Mouse (Mus musculus) liver, embryonic 16.5 days (tissue): ENCODE data around the gene Asxl1. TPM values are rescaled to one million over a fixed set of nuclear protein-coding genes. Genes with fewer than 3 reads are reported as not detected.

Experiments used
- ATAC-seq: fragments of 200-750 bp; cut with Nextera tagmentation; 2 replicates; pipeline ENCODE4 v1.8.0; 2017; ENCODE audit warnings: low read depth, mild to moderate bottlenecking, moderate number of reproducible peaks, moderate library complexity
- H3K27ac ChIP-seq: fragments of 300-500 bp; sonication (generic); 2 replicates; pipeline ENCODE4 v1.5.1; 2014; ENCODE audit warnings: mild to moderate bottlenecking, low read length
- H3K27me3 ChIP-seq: fragments of 300-500 bp; sonication (generic); 2 replicates; pipeline ENCODE4 v1.6.1; 2014; ENCODE audit warnings: low read depth, low read length, mixed read lengths; ENCODE audit not compliant: control insufficient read depth, insufficient read depth
- H3K36me3 ChIP-seq: fragments of 300-500 bp; sonication (generic); 2 replicates; pipeline ENCODE4 v1.6.1; 2014; ENCODE audit warnings: mild to moderate bottlenecking; ENCODE audit not compliant: control insufficient read depth, insufficient read depth
- H3K4me1 ChIP-seq: fragments of 300-500 bp; sonication (generic); 2 replicates; pipeline ENCODE4 v1.6.1; 2014; ENCODE audit warnings: low read depth, low read length, mixed read lengths; ENCODE audit not compliant: control insufficient read depth
- H3K4me2 ChIP-seq: fragments of 300-500 bp; sonication (generic); 2 replicates; pipeline ENCODE4 v1.6.1; 2014; ENCODE audit warnings: low read depth, low read length, mixed read lengths
- H3K4me3 ChIP-seq: fragments of 300-500 bp; sonication (generic); 2 replicates; pipeline ENCODE4 v1.5.1; 2014; ENCODE audit warnings: low read depth, mild to moderate bottlenecking, low read length
- H3K9ac ChIP-seq: fragments of 300-500 bp; sonication (generic); 2 replicates; pipeline ENCODE4 v1.6.1; 2014; ENCODE audit warnings: low read depth, low read length
- H3K9me3 ChIP-seq: fragments of 300-500 bp; sonication (generic); replicated peaks from 2 replicates; pipeline ENCODE4 v1.6.1; 2016; ENCODE audit warnings: low read length; ENCODE audit not compliant: control insufficient read depth
- WGBS: fragments of 180-500 bp; shearing (Covaris S2); extraction: QIAGEN DNeasy Blood & Tissue Kit; methylation state at CpG from one replicate; pipeline ENCODE4 v1.1.7; 2014; ENCODE audit not compliant: insufficient replicate concordance; 5-methylcytosine and 5-hydroxymethylcytosine counted together
- polyA plus RNA-seq: library from polyadenylated mRNA; unstranded; fragments of >200 nt; fragmentation: Nextera tagmentation; extraction: Ambion mirVana; gene quantifications from 2 replicates; pipeline ENCODE4 v1.2.1, GENCODE M21; 2015

Asxl1 gene
- polyA plus RNA-seq, 1 experiment from 2014 or later: 4.7 TPM

DNA sequence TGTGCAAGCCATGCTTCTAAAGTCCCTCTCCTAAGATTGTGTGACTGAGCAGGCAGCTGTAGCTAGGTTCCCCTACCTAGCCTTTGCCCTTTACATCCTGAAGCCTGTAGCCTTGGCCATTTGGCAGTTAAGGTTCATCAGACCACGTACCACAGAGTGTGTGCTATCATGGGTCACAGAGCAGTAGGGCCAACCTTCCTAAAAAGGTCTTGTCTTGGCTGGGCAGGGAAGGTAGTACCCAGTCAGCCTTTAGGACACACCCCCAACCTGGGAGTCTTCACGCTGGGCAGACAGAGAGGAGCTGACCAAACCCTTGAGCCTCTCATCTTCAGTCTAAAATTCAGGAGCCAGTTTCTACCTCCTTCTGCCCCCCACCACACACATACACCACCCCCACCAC, 95.1 kb downstream of the Asxl1 start:
- H3K36me3 ChIP-seq: peaks cover 2% of the 10 kb centered on the region; the same call in 1 of the 2 replicates
- no peaks in the 10 kb centered on the region for H3K9me3 ChIP-seq
- no peak overlapping the region for H3K4me2 ChIP-seq
- no peak overlapping the region for H3K4me3 ChIP-seq
- 62% methylated on average over 2 of the region's 2 CpGs for WGBS
- ATAC-seq: no peak
- H3K27ac ChIP-seq: peak overlapping the region; percentile 14; the same call in 1 of the 2 replicates
- peaks cover 26% of the 10 kb centered on the region for H3K27me3 ChIP-seq
- H3K9ac ChIP-seq: no peak overlapping the region
- peaks cover 59% of the 10 kb centered on the region for H3K4me1 ChIP-seq

DNA sequence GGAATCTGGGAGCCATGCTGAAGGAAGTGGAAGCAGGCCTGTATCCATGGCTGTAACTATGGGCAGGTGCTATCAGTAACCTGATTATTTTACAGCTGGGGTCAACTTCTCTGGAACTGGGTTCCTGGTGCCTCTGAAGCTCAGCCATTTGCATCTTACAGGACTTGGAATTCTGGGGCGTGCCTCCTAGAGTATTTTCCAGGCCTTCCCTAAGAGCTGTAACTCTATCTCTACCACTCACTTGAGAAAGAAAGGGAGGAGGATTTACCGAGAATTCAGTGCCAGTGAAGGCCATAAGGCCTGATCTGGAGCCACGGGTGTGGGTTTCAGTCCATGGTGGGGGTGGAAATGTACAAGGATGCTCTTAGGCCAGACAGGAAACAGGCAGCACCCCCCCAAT, 95.6 kb downstream of the Asxl1 start:
- H3K4me2 ChIP-seq: no peak overlapping the region
- H3K9ac ChIP-seq: no peak overlapping the region
- H3K4me1 ChIP-seq: peaks cover 58% of the 10 kb centered on the region
- no peak overlapping the region for H3K27ac ChIP-seq
- H3K4me3 ChIP-seq: no peak overlapping the region
- peaks cover 28% of the 10 kb centered on the region for H3K27me3 ChIP-seq
- WGBS: 55% methylated on average over 3 of the region's 3 CpGs
- H3K36me3 ChIP-seq: no peaks in the 10 kb centered on the region
- ATAC-seq: no peak
- no peaks in the 10 kb centered on the region for H3K9me3 ChIP-seq

DNA sequence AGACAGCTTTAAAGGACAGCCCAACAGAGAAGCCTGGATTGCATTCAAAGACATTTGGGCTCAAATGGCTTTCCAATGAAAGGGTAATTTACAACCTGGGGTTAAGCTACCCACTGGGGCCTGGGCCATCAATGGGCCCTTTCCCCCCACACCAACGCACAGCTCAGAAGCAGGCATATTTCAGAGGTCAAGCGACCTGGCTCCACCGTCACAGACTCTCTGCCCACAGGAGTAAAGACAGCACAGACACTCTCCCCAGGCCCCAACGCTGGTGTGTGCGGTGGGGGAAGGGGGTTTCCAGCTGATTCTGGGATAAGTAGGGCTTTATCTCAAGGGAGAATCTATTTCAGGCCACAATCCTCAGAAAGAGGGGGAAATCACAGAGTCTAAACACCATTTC, 97.1 kb downstream of the Asxl1 start:
- Histone ChIP-seq H3K27ac (no peak overlapping the region), H3K27me3 (peaks cover 28% of the 10 kb centered on the region), H3K4me3 (peak overlapping the region; percentile 75), H3K4me2 (peak overlapping the region; percentile 94), H3K9me3 (no peaks in the 10 kb centered on the region), H3K4me1 (peaks cover 51% of the 10 kb centered on the region), H3K36me3 (no peaks in the 10 kb centered on the region), H3K9ac (0 out of 2 replicates have a peak overlapping the region, but pooled peaks have one; percentile 8)
- 41% methylated on average over 5 of the region's 5 CpGs for WGBS
- ATAC-seq: no peak

DNA sequence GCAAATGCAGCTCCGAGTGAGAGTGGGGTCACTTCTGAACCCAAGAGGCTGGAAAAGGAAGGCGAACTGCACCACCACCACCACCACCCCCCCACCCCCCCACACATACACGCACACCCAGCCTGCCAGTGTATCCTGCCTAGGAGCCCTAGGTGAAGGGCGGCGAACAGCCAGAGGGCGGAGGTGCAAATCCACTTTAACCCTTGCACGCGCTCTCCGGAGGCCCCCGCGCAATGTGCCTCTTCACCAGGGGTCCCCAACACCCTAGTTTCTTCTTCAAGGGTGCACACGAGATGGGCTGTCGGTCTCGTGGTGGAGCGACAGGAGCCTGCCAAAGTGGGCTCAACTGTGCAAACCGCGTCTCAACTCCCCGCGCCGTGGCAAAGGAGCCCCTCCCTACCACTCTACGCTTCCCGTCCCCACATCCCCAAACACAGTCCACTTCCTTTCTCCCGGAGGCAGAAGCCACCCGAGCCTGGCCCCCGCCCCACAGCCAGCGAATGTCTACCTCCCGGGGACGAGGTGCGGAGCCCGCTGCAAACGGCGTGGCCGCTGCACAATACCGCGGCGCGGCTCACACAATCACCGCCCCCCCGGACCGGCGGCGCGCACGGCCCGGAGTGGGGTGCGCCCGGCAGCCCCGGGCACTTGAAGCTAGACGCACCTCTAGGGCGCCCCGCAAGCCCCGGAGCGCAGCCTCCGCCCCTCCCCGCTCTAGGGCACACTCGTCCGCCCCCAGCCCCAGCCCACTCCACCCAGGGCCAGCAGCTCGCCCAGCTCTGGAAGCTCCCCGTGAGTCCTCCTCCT, 98.0 kb downstream of the Asxl1 start:
- WGBS: under 1% methylated on average over 59 of the region's 59 CpGs
- H3K9me3 ChIP-seq: no peaks in the 10 kb centered on the region
- peak overlapping the region; percentile 72 for H3K9ac ChIP-seq
- no peaks in the 10 kb centered on the region for H3K36me3 ChIP-seq
- peak overlapping the region; percentile 75 for H3K4me3 ChIP-seq
- peak overlapping the region; percentile 94 for H3K4me2 ChIP-seq
- peak overlapping the region; percentile 86 for H3K27ac ChIP-seq
- peaks cover 28% of the 10 kb centered on the region for H3K27me3 ChIP-seq
- peaks cover 45% of the 10 kb centered on the region for H3K4me1 ChIP-seq
- ATAC-seq: peak; percentile 22

DNA sequence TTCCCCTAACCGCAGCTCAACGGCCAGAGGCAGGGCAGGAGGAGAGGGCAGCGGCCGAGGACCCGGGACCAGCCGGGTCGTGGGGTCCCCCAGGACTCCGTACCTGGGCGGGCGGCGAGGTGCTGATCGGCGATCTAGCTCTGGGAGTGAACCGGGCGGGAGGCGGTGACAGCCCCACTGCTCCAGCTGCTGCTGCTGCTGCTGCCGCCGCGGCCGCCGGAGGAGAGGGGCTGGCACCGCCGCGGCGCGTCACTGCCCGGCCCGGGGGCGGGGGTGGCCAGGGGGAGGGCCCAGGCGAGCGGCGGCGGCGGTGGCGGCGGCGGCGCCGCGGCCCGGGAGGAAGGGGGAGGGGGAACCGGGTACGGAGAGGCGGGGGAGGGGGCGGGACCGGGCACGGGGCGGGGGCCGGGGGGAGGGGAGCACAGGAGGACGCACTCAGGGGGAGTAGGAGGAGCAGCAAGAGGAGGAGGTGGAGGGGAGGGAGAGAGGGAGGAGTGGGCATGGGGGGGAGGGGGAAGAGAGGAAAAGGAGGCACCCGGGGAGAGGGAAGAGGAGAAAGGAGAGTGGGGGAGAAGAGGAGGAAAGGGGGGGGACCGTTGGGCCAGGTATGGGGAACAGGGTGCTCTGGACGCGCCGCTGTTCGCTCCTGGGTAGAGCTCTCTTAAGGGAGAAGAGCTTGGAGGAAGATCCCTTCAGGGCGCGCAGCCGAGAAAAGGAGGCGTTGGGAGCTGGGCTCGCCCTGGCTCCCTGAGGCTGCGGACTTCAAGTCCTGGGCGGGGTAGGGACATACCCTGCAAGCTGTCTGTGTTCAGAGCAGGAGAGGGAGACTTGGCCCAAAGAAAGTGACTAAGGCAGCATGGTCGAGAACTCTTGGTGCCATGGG, 98.9 kb downstream of the Asxl1 start:
- Histone ChIP-seq H3K4me3 (peak overlapping the region; percentile 75), H3K9ac (peak overlapping the region; percentile 72), H3K27ac (peak overlapping the region; percentile 86), H3K4me1 (peaks cover 45% of the 10 kb centered on the region), H3K9me3 (no peaks in the 10 kb centered on the region), H3K36me3 (no peaks in the 10 kb centered on the region), H3K4me2 (peak overlapping the region; percentile 94), H3K27me3 (peaks cover 28% of the 10 kb centered on the region)
- peak; percentile 70 for ATAC-seq
- 1% methylated on average over 28 of the region's 64 CpGs for WGBS

DNA sequence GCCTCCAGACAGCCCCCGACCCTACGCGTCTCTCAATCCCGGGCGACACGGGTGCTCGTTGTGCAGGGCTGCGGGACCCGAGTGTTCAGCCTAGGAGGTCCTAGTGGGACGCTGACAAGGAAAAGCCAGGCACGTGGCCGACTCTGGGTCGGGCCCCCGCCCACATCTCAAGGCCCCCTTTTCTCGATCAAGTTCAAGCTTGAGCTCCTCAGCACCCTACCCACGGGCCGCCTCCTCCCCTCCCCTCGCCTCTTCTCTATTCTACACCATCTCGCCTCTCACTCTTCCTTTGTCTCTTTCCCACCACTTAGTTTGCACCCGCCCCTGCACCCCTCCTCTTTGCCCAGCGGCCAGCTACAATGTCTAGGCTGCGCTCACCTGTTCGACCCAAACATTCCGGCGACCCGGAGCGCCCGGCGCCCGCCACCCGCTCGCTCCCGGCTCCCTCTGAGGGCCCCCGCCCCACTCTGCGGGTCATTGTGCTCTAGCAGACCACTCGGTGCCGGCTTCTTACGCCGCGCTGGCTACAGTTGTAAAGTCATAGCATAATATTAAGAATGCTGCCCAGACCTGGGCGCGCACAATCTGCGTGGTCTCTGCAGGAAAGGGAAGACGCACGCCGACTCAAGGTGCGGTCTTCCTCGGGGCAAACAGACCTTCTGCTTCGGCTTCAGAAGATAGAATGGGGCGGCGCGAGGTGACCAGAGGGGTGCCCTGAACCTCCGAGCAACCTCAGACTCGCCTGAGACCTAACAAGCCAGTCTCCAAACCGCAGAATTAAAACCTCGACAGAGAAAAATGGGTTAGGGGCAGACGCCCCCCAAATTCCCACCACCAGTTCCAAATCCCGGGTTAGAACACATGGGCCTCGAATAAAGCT, 99.7 kb downstream of the Asxl1 start:
- H3K4me1 ChIP-seq: peaks cover 43% of the 10 kb centered on the region
- under 1% methylated on average over 59 of the region's 59 CpGs for WGBS

DNA sequence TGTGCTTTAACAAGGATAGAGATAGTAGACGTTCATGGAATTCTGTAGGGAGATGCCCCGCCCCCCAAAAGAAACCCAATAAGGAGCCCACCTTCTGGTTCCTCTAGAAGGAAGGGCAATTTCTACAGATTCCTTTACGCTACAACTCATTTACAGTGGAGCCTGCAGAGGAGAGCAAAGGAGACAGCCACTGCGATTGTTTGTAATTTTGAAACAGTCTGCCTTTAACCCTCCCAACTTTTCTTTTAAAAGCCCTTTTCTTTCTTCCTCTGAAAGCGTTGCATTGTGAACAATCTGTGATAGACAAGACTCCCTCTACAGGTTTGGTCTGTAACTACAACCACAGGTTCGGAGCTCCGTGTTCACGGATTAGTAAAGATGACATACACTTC, 100.4 kb downstream of the Asxl1 start:
- no peaks in the 10 kb centered on the region for H3K36me3 ChIP-seq
- no peak overlapping the region for H3K27ac ChIP-seq
- 0 out of 2 replicates have a peak overlapping the region, but pooled peaks have one; percentile 54 for H3K9ac ChIP-seq
- no peaks in the 10 kb centered on the region for H3K9me3 ChIP-seq
- H3K4me2 ChIP-seq: peak overlapping the region; percentile 94
- 1% methylated on average over 8 of the region's 8 CpGs for WGBS
- H3K27me3 ChIP-seq: peaks cover 28% of the 10 kb centered on the region
- H3K4me3 ChIP-seq: peak overlapping the region; percentile 75
- peaks cover 38% of the 10 kb centered on the region for H3K4me1 ChIP-seq
- no peak for ATAC-seq

More for the DNA sequence above, 99.7 kb downstream of the Asxl1 start:
- Histone ChIP-seq H3K4me3 (peak overlapping the region; percentile 75), H3K9ac (peak overlapping the region; percentile 54), H3K36me3 (no peaks in the 10 kb centered on the region), H3K9me3 (no peaks in the 10 kb centered on the region), H3K27ac (peak overlapping the region; percentile 60), H3K27me3 (peaks cover 28% of the 10 kb centered on the region), H3K4me2 (peak overlapping the region; percentile 94)
- ATAC-seq: peak; percentile 9; the same call in 1 of the 2 replicates

DNA sequence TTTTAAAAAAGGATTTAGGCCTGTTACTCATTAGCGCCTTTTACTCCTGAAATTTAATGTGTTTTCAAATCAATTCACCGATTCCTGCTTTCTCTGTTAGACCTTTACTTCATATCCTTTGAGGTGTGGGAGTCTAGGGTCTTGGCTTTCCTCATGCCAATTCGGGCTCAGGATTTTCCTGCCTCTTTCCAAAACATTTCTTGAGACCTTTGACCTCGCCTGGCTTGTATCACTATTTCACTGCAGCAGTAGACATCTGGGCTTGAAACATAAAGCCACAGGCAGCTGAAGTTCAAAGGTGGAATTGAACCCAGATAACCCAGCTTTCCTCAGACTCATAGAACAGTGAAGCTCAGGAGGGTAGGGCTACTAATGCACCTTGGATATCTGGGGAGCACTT, 100.8 kb downstream of the Asxl1 start:
- Histone ChIP-seq H3K27ac (no peak overlapping the region), H3K4me1 (peaks cover 38% of the 10 kb centered on the region), H3K9ac (no peak overlapping the region), H3K4me2 (no peak overlapping the region), H3K36me3 (no peaks in the 10 kb centered on the region), H3K27me3 (peaks cover 28% of the 10 kb centered on the region), H3K4me3 (no peak overlapping the region), H3K9me3 (no peaks in the 10 kb centered on the region)
- 24% methylated on average over 4 of the region's 4 CpGs for WGBS
- ATAC-seq: no peak
